In the genomic region with DNA sequence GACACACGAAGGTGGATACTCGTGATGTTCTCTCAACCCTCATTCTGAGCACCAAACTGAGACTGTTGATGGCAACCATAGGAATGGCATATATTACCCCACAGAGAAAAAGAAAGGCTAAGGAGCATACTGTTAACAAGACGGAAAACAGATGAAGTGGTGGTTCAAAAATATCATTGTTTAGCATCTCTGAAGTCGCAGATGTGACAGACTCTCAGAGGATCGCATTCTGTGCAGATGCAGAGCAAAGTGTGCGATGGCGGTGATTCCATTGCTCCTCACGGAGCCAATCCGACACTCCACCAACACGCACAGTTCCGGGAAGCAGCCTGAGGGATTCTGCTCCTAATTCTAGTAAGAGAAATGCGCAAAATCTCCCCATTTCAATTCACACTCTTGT, we compare ENCODE assay signal across 22 mouse cellular contexts. TPM values are rescaled to one million over a fixed set of nuclear protein-coding genes. Genes with fewer than 3 reads are reported as not detected.
DNase-seq lines count a peak whose midpoint lies in the region; ATAC-seq lines count a peak whose summit lies in the region.
"Had no signal": no experiment of that assay in that cellular context is flagged by ENCODE, and none has a peak within 500 bp of the region (broad histone marks: within the 10 kb centered on the region; RNA-seq: fewer than 3 reads in every experiment).

No protein-coding gene starts in this region.

- H3K36me3 ChIP-seq in hindbrain, embryonic 14.5 days (replicated peaks; ENCODE audit: control insufficient read depth, insufficient read depth), result peaks cover 33% of the 10 kb centered on the region
- H3K36me3 ChIP-seq in hindbrain, embryonic 11.5 days (ENCODE audit: control insufficient read depth, insufficient read depth, low read length), result no peaks in the 10 kb centered on the region

- no peak overlapping the region for H3K4me3 ChIP-seq in hindbrain, embryonic 14.5 days (replicated peaks; ENCODE audit: low read length)
- no peak overlapping the region for H3K4me3 ChIP-seq in hindbrain, embryonic 11.5 days (ENCODE audit: low read depth, low read length)
- H3K4me3 ChIP-seq: embryonic facial prominence, embryonic 10.5 days; forebrain, embryonic 12.5 days; limb, embryonic 12.5 days; liver, embryonic 12.5 days had no signal

- no peak for DNase-seq in hindbrain, embryonic 14.5 days (ENCODE audit: low spot score)
- no peak for DNase-seq in hindbrain, embryonic 11.5 days (ENCODE audit: low spot score)
- DNase-seq in right cerebral cortex, adult 18-20 months, result peak; percentile 60
- no peak for DNase-seq in right cerebral cortex, postnatal 4 days
- peak; percentile 39 to 47 for DNase-seq in right cerebral cortex, adult 2 months (ENCODE audit: low spot score in 2 of 2)
- no peak for DNase-seq in cerebellum, postnatal 25 days
- DNase-seq in spleen, postnatal 14 days (ENCODE audit: low spot score in 2 of 2), result no peak
- DNase-seq: cerebellum, adult 2 months; heart, postnatal 10 days; kidney, adult 18-20 months; lung, embryonic 14.5 days; lung, postnatal 36 days; spleen, adult 18-20 months; thymus, adult 18-20 months had no signal

- H3K4me1 ChIP-seq in hindbrain, embryonic 14.5 days (replicated peaks; ENCODE audit: control insufficient read depth, insufficient read depth, low read length), result no peaks in the 10 kb centered on the region
- H3K4me1 ChIP-seq in hindbrain, embryonic 11.5 days (replicated peaks; ENCODE audit: control insufficient read depth, insufficient read depth, low read length), result no peaks in the 10 kb centered on the region
- H3K4me1 ChIP-seq: embryonic facial prominence, embryonic 10.5 days; forebrain, embryonic 12.5 days; limb, embryonic 12.5 days; liver, embryonic 12.5 days had no signal

- H3K27ac ChIP-seq in hindbrain, embryonic 14.5 days, result no peak overlapping the region
- H3K27ac ChIP-seq in hindbrain, embryonic 11.5 days (ENCODE audit: low read depth, low read length), result no peak overlapping the region
- H3K27ac ChIP-seq: embryonic facial prominence, embryonic 10.5 days; forebrain, embryonic 12.5 days; kidney, postnatal 0 days; limb, embryonic 12.5 days; liver, embryonic 12.5 days had no signal

- no peaks in the 10 kb centered on the region for H3K9me3 ChIP-seq in hindbrain, embryonic 14.5 days (ENCODE audit: control insufficient read depth, low read length)
- no peaks in the 10 kb centered on the region for H3K9me3 ChIP-seq in hindbrain, embryonic 11.5 days (ENCODE audit: control insufficient read depth, low read length)
- H3K9me3 ChIP-seq: embryonic facial prominence, embryonic 10.5 days; forebrain, embryonic 12.5 days; limb, embryonic 12.5 days; liver, embryonic 12.5 days had no signal

- H3K9ac ChIP-seq in hindbrain, embryonic 14.5 days, result no peak overlapping the region
- H3K9ac ChIP-seq in hindbrain, embryonic 11.5 days (ENCODE audit: low read depth, low read length), result no peak overlapping the region
- H3K9ac ChIP-seq: forebrain, embryonic 12.5 days; limb, embryonic 12.5 days; liver, embryonic 12.5 days; lung, embryonic 14.5 days had no signal

- WGBS in hindbrain, embryonic 14.5 days, result 89% methylated on average over 12 of the region's 12 CpGs
- 93% methylated on average over 12 of the region's 12 CpGs for WGBS in hindbrain, embryonic 11.5 days

- no peaks in the 10 kb centered on the region for H3K27me3 ChIP-seq in hindbrain, embryonic 14.5 days (ENCODE audit: control insufficient read depth, insufficient read depth, low read length)
- H3K27me3 ChIP-seq in hindbrain, embryonic 11.5 days (ENCODE audit: control insufficient read depth, insufficient read depth, low read length), result no peaks in the 10 kb centered on the region
- H3K27me3 ChIP-seq: forebrain, embryonic 12.5 days; limb, embryonic 12.5 days; liver, embryonic 12.5 days had no signal

- H3K4me2 ChIP-seq in hindbrain, embryonic 14.5 days (replicated peaks), result peak overlapping the region; percentile 28
- H3K4me2 ChIP-seq in hindbrain, embryonic 11.5 days (replicated peaks; ENCODE audit: low read depth, low read length), result no peak overlapping the region
- H3K4me2 ChIP-seq: forebrain, embryonic 12.5 days; heart, embryonic 11.5 days; limb, embryonic 12.5 days; liver, embryonic 12.5 days; lung, embryonic 14.5 days had no signal

- no peak for ATAC-seq in hindbrain, embryonic 14.5 days (ENCODE audit: low FRiP score)
- ATAC-seq in hindbrain, embryonic 11.5 days (ENCODE audit: low FRiP score), result no peak
- ATAC-seq: liver, embryonic 12.5 days had no signal

RNA-seq across cellular contexts. Expression of a gene that starts 35.0 kb away (rescaled TPM):
- not detected in 2 replicates for polyA plus RNA-seq in hindbrain, embryonic 14.5 days (2014; fragmentation: Nextera tagmentation; extraction: Ambion mirVana)
- not detected in 2 replicates for polyA plus RNA-seq in hindbrain, embryonic 11.5 days (2014; fragmentation: Nextera tagmentation; extraction: Ambion mirVana)
- polyA plus RNA-seq: C2C12; embryonic facial prominence, embryonic 10.5 days; forebrain, embryonic 12.5 days; heart, embryonic 11.5 days; kidney, postnatal 0 days; limb, embryonic 12.5 days; liver, embryonic 12.5 days; lung, embryonic 14.5 days; stomach, embryonic 14.5 days had no signal

RNA-seq across cellular contexts. Expression of a gene that starts 37.3 kb away (rescaled TPM):
- polyA plus RNA-seq in hindbrain, embryonic 14.5 days (2014; fragmentation: Nextera tagmentation; extraction: Ambion mirVana), result not detected in 2 replicates
- 0.39 TPM in 1 of 2 replicates, not detected in the other for polyA plus RNA-seq in hindbrain, embryonic 11.5 days (2014; fragmentation: Nextera tagmentation; extraction: Ambion mirVana)
- polyA plus RNA-seq: C2C12; cerebellum, adult 2 months; embryonic facial prominence, embryonic 10.5 days; forebrain, embryonic 12.5 days; heart, embryonic 11.5 days; kidney, postnatal 0 days; limb, embryonic 12.5 days; liver, embryonic 12.5 days; lung, embryonic 14.5 days; stomach, embryonic 14.5 days had no signal

Comparison
In these comparisons a context has a peak if more than half of its experiments do, and no peak if none do; other contexts are left out.
1. DNase-seq: peak in right cerebral cortex, adult 18-20 months (single experiment) and right cerebral cortex, adult 2 months (2 of 2); none in hindbrain, embryonic 14.5 days (single experiment), hindbrain, embryonic 11.5 days (single experiment), right cerebral cortex, postnatal 4 days (single experiment), cerebellum, postnatal 25 days (0 of 2) and spleen, postnatal 14 days (0 of 2).